Mouse (Mus musculus): Measurements from ENCODE around the gene Ndrg4. TPM values are rescaled to one million over a fixed set of nuclear protein-coding genes. Genes with fewer than 3 reads are reported as not detected.

Gene Ndrg4
- polyA plus RNA-seq (2014; fragmentation: Illumina TruSeq; extraction: RNeasy Lipid Tissue Mini Kit (QIAGEN cat#74804); ENCODE audit: low read depth, low replicate concordance) = 1.8 TPM

GRCm38 (mm10) chr8:95676631-95677030, at the start of gene Ndrg4:
Gene Ndrg4, plus strand, starts transcription at chr8:95676980.

GRCm38 (mm10) chr8:95633262-95634062, 43.3 kb upstream of the Ndrg4 start, which contains the start of gene Gins3:
Gene Gins3, plus strand, starts transcription at chr8:95633453.

GRCm38 (mm10) chr8:95715676-95716531, 39.1 kb downstream of the Ndrg4 start, which contains the start of gene Setd6:
Gene Setd6, plus strand, starts transcription at chr8:95715881.

Other genes starting within 250 kb of the Ndrg4 start
- gene Cfap20, start 242.1 kb upstream of the Ndrg4 start, polyA plus RNA-seq (2014; fragmentation: Illumina TruSeq; extraction: RNeasy Lipid Tissue Mini Kit (QIAGEN cat#74804); ENCODE audit: low read depth, low replicate concordance) = 35.4 TPM
- gene Csnk2a2, start 186.9 kb upstream of the Ndrg4 start, polyA plus RNA-seq (2014; fragmentation: Illumina TruSeq; extraction: RNeasy Lipid Tissue Mini Kit (QIAGEN cat#74804); ENCODE audit: low read depth, low replicate concordance) = 135 TPM
- gene Ccdc113, start 142.9 kb upstream of the Ndrg4 start, polyA plus RNA-seq (2014; fragmentation: Illumina TruSeq; extraction: RNeasy Lipid Tissue Mini Kit (QIAGEN cat#74804); ENCODE audit: low read depth, low replicate concordance) = not detected
- not detected for gene Prss54, start 100.6 kb upstream of the Ndrg4 start, polyA plus RNA-seq (2014; fragmentation: Illumina TruSeq; extraction: RNeasy Lipid Tissue Mini Kit (QIAGEN cat#74804); ENCODE audit: low read depth, low replicate concordance)
- 2.6 TPM for gene Gins3, start 43.5 kb upstream of the Ndrg4 start, polyA plus RNA-seq (2014; fragmentation: Illumina TruSeq; extraction: RNeasy Lipid Tissue Mini Kit (QIAGEN cat#74804); ENCODE audit: low read depth, low replicate concordance)
- 21.6 TPM for gene Setd6, start 38.9 kb downstream of the Ndrg4 start, polyA plus RNA-seq (2014; fragmentation: Illumina TruSeq; extraction: RNeasy Lipid Tissue Mini Kit (QIAGEN cat#74804); ENCODE audit: low read depth, low replicate concordance)
- gene Cnot1, start 130.5 kb downstream of the Ndrg4 start, polyA plus RNA-seq (2014; fragmentation: Illumina TruSeq; extraction: RNeasy Lipid Tissue Mini Kit (QIAGEN cat#74804); ENCODE audit: low read depth, low replicate concordance) = 137 TPM
- 3.4 TPM for gene Sap18b, start 148.4 kb downstream of the Ndrg4 start, polyA plus RNA-seq (2014; fragmentation: Illumina TruSeq; extraction: RNeasy Lipid Tissue Mini Kit (QIAGEN cat#74804); ENCODE audit: low read depth, low replicate concordance)
- gene Slc38a7, start 176.6 kb downstream of the Ndrg4 start, polyA plus RNA-seq (2014; fragmentation: Illumina TruSeq; extraction: RNeasy Lipid Tissue Mini Kit (QIAGEN cat#74804); ENCODE audit: low read depth, low replicate concordance) = 1.2 TPM
- gene Got2, start 211.6 kb downstream of the Ndrg4 start, polyA plus RNA-seq (2014; fragmentation: Illumina TruSeq; extraction: RNeasy Lipid Tissue Mini Kit (QIAGEN cat#74804); ENCODE audit: low read depth, low replicate concordance) = 55.2 TPM

Data from kidney, adult 10 weeks (tissue).